Mouse (Mus musculus) liver, adult 2 months (tissue): ENCODE results near the gene Fgfr2.

Experiments
- CTCF ChIP-seq: fragments of 200-500 bp; IDR thresholded peaks from 2 replicates; pipeline ENCODE4 v1.5.1; 2011; ENCODE audit warnings: low read depth, low read length, control low read depth
- POLR2A ChIP-seq: fragments of 200-500 bp; IDR thresholded peaks from 2 replicates; pipeline ENCODE4 v1.6.1; 2011; ENCODE audit warnings: low read length, control low read depth; ENCODE audit not compliant: insufficient read depth; ENCODE audit errors: extremely low read depth

DNA sequence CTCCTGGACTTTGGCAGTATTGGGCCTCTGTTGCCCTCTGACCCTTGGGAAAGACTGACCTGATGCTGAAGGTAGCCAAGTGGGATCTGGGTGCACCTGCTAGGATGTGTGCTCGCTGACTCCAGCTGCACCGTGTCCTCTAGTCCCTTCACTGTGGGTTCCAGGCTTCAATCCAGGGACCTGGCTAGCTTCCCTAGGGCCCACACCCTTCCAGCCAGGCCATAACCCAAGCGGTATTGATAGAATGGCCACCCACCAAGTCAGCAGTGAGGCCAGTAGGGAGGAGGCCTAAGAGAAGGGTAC, 452.3 kb downstream of the Fgfr2 start:
- TF ChIP-seq POLR2A, result no peak
- no peak for TF ChIP-seq CTCF
